Mouse (Mus musculus) urinary bladder, adult 2 months (tissue): ENCODE measurements around the gene Sez6l2. TPM values are rescaled to one million over a fixed set of nuclear protein-coding genes. Genes with fewer than 3 reads are reported as not detected.
"Not testable (repeated sequence)": the region's sequence is repeated elsewhere in the genome, so short reads cannot be mapped to it uniquely, and the experiment has no call there.

Experiments used
- DNase-seq: peaks from one replicate; pipeline ENCODE4 v3.0.0; 2022; ENCODE audit warnings: low spot score
- polyA plus RNA-seq: library from polyadenylated mRNA; depleted of rRNA; stranded (reverse); fragments of >200 nt; gene quantifications from 2 replicates; pipeline ENCODE4 v1.2.3, GENCODE M21; 2012; rRNA removed

Sez6l2 gene
- polyA plus RNA-seq = 0.65 and 0.72 TPM in 2 replicates

DNA sequence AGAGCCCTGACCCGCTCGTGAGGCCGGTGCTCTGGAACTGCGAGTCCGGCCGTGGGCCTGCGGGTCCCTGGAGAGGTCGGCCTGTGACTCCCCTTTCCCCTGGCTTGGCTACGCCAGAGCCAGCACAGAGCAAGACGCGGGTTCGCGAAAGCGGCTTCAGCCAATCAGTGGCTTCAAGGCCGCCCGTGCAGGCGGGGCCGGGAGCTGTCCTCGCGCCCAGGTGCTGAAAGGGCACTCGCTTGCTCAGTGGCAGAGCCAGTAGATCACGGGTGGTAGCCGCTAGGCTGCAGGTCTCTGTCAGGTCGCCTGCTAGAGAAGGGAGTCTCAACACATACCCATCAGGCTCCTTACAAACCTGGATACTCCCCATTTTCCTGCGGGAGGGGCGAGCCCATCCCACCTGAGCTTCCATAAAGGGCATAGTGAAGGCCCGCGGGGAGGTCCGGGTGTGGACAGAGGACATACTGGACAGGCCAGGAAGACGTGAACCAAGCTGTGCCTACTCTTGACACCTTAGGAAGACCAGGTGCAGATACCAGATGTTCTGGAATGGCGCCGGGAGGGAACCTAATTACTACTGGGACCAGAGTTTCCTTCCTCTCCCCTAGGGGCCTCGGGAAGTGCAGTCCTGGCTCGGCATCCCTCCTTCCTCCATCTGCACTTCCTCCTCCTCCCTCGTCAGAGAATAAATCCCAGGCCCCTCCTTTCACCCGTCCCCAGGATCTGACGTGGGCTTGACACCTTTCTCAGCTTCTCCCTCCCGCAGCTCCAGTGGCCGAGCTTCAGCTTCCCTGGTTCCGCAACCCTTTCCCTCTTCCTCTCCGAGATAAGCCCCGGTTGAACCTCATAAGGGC, at the start of gene Sez6l2:
Gene Sez6l2 (plus strand): TSS at position 771 of the 854 bp plus-strand sequence.
- DNase-seq = peak; percentile 72

DNA sequence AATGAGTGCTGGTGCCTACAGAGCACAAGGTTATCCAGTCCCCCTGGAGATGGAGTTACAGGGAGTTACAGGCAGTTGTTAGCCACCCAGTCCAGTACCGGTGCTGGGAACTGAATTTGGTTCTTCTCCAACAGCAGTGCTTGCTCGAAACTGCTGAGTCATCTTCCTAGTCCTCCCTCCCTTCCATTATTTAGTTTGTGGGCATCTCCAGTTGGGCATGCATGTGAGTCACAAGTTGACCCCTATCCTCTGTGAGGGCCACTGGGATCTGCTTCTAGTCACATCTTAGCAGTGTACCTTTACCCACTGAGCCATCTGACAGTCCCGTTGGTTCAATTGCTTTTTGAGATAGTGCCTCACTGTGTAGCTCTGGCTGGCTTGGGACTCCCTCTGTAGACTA, 44.8 kb upstream of the Sez6l2 start:
- no peak for DNase-seq

DNA sequence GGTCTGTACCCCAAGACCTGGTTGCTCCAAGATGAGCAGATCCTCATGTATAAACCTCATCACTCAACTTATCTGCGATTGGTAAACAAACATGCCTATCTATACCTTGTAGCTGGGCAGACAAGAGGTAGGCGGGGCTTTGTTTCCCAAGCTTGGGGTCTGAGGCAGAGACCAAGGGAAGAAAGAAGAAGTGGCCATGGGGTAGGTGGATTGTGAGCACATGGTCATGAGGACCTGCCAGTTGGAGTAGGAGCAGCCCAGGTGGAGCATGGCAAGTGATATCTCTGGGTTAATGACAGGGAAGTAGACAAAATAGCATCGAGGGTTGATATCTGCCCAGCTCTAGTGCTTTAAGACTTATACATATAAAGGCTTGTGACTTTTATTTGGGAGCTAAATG, 35.5 kb upstream of the Sez6l2 start:
- no peak for DNase-seq

DNA sequence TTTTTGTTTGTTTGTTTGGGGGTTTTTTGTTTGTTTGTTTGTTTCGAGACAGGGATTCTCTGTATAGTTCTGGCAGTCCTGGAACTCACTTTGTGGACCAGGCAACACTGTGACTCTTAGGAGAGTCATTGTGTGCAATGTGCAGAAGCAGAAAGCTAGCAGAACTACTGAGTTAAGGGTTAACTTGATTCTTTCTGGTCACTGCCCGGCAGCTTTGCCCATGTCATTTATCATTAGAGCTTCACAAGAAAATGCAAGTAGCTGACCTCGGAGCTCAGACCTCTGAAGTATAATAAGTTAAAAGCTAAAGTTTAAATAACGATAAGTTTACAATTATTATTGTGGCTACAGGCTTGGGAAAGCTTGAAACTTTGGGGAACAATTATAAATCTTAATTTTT, 32.0 kb upstream of the Sez6l2 start:
- DNase-seq = not testable (repeated sequence)

DNA sequence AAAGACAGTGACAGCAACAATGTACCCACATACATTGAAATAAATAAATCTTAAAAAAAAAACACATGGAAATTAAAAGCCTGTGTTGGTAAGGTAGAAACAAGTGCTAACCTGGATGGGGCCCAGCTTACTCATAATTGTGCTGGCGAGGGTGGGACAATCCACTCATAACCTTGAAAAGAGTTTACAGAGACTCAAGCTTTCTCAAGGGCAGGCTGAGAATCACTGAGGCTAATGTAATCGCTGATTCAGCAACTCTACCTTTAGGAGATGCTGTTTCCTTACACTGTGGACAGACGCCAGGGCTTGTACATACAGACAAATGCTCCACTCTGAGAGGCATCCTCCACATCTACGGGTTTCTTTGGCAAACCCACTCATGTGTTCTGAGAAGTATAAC, 30.4 kb upstream of the Sez6l2 start:
- DNase-seq = no peak

DNA sequence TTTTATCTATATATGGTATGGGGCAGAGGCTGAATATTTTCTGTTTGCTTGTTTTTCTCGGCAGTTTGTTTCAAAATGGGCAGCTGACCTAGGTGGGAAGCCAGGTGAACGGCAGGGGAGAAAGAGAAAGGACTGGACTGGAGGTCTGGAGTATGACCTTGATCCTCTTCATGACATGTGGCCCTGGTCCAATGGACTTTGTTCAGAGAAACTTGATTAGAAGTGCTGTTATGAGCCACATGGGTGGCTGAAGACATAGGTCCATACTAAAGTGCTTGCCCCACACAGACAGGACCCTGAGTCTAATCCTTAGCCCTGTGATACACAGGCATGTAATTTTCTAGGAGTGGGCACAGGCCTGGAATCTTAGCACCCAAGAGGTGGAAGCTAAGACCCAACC, 28.8 kb upstream of the Sez6l2 start:
- no peak for DNase-seq

DNA sequence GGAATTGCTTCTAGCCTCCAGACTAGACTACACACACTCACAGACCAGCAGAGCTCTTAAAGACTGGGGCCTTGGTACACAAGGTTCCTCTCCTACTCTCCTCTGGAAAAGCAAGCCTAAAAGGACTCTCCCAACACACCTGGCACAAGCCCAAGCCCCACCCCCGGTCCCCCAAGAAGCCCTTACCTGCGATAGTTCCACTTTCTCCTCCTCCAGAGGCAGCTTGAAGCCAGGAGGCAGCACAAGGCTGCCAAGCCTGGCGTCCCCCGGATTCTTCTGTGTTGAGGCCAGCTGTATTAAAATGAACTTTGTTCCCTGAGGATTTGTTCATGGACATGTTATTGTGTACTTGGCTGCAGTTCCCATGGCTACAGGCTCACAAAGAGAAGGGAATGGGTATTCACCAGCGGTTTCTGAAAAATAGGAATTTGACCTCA, 27.7 kb upstream of the Sez6l2 start, which contains the start of gene Tmem219:
Gene Tmem219 (minus strand): TSS at position 294 of the 437 bp plus-strand sequence.
- no peak for DNase-seq

DNA sequence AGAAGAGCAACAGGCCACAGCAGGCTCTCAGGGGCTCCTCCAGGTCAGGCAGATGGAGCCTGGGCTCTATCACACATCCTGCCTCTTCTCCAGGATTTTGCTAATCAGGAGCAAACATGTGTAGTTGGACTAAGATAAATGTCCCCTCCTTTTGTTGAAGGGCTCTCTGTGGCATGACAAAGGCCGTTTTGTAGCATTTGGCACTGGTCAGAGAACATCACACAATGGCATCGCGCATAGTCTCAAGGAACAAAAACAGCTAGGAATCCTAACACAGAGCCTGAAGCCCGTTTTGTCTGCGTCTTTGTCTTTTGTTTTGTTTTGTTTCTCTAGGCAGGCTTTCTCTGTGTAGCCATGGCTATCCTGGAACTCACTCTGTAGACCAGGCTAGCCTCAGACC, 26.4 kb upstream of the Sez6l2 start:
- no peak for DNase-seq

DNA sequence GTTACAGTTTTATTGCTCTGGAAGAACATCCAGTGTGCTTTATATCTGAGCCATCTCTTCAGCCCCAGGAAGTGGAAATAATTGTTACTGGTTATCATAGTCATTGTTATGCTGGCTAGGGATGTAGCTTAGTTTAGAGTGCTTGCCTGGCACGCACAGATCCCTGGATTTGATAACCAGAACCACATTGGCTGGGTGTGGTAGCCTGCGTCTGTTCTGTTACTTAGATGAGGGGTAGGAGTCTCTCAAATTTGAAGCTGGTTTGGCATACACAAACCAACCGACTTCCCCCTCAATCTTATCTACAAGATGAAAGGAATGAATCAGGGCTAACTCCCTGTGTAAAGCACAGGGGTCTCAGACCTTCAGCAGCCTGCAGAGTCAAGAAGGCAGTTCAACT, 24.1 kb upstream of the Sez6l2 start:
- DNase-seq = no peak

DNA sequence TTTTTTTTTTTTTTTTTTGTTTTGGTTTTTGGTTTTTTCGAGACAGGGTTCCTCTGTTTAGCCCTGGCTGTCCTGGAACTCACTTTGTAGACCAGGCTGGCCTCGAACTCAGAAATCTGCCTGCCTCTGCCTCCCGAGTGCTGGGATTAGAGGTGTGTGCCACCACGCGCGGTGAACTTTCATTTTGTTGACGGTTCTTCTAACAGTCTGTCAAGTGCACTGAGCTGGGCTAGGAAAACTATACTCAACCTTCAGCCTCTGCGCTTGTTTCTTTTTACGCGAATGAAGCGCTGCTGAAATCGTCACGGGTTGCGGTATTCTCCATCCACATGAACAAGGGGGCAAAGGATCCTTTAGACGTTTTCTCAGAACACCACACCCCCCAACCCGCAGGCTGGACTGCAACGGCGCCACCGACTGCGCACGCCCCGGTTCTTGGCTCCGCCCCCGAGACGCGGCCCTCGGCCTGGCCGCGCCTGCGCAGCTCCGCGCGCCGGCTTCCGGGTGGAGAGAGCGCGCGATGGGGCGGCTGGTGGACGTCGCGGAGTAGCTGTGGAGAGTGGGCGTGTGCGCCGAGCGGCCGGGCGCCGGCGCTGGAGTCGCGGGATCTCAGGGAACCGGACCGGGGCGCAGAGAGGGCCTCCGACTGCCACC, 21.9 kb upstream of the Sez6l2 start, which contains the start of gene Kctd13:
Gene Kctd13 (plus strand): TSS at position 496 of the 654 bp plus-strand sequence.
- peak; percentile 85 for DNase-seq

DNA sequence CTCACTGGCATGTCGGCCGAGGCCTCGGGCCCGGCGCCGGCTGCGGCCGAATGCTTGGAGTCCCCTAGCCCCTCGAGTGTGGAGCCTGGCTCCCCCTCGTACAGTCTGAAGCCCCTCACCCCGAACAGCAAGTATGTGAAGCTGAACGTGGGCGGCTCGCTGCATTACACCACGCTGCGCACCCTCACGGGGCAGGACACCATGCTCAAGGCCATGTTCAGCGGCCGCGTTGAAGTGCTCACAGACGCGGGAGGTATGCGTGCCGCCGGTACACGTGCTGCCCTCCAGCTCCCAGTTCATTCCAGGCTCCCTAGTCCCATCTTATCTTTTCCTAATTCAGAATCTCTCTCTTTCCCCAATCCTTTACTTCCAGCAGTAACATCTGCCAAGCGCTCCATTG, 21.3 kb upstream of the Sez6l2 start:
- DNase-seq = no peak

DNA sequence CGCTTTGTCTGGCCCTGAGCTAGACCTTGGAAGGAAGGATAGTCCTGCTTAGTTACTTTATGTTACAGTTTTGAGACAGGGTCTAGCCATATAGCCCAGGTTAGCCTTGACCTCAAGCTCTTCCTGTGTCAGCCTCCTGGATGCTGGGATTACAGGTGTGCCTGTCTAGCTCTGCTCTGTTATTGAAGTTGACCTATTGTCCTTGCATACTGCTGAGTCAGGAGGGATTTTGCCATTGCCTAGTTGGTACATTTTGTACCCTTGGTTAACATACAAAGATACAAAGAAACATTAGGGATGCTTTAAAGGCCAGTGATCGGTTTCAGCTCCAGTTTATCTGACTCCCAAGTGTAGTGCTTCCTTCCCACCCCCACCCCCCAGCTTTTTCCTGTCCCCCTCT, 17.7 kb upstream of the Sez6l2 start:
- no peak for DNase-seq

DNA sequence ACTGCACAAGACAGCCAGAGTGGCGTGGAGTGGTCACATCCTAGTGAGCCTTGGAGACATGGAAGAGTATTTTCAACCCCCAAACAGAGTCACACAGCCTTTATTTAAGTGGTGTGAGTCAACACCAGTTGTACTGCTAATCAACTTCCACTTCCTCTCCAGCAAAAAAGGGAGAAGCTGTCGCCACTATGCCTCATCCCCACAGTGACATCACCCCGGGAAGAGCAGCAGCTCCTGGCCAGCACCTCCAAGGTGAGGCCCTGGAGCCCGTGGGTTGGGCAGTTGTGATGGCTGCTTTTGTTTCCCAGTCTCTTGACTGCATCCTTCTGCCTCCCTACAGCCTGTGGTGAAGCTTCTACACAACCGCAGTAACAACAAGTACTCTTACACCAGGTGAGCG, 9.2 kb upstream of the Sez6l2 start:
- DNase-seq = no peak

DNA sequence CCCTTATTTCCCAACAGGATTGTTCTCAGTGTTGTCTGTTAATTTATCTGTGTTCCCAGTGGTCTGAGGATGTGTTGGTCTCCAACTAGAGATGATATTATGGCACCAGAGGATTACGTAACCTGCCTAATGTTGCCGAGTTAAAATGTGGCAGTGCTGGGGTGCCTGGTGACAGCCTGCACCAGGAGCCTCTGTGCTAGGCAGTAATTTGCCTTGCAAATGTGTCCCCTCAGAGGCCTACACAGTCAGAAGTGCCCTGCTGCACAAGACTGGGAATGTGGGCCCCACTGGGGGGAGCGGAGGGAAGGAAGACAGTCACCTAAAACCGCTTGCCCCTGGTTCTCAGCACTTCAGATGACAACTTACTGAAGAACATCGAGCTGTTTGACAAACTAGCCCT, 8.6 kb upstream of the Sez6l2 start:
- no peak for DNase-seq

DNA sequence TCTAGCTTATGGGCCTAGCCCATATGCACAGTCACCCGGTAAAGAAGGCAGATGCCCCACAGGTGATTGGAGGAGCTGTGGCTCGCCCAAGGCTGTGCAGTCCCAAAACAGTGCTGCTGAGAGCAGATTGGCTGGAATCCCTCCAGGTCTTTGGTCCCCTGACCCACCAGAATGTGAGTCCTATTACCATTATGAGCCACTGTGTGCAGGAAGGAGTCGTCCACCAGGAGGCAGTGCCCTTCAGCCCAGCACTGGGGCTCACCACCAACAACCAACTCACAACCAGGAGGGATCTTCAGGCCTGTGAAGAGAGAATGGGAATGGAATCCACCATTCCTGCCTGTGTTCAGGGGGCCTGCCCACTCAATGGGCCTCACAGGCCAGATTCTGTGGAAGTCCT, 3.8 kb upstream of the Sez6l2 start:
- no peak for DNase-seq

DNA sequence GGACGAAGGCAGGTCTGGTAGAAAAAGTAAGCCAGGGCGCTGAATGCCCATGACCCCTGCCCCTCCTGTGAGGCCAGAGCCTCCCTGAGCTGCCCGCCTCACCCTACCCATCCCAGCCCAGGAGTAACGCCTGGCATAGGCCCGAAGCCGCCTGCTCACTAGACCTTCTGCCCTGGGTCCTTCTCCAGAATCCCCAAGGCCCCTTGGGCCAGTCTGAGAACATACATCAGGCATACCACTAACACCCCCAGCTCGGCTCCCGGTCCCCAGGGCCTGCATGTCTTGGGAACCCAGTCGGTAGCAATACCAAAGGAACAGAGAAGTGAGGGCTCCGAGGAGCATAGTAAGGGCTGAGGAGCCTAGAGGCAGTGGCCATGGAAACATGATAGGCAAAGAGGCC, 1.7 kb upstream of the Sez6l2 start:
- DNase-seq = no peak

DNA sequence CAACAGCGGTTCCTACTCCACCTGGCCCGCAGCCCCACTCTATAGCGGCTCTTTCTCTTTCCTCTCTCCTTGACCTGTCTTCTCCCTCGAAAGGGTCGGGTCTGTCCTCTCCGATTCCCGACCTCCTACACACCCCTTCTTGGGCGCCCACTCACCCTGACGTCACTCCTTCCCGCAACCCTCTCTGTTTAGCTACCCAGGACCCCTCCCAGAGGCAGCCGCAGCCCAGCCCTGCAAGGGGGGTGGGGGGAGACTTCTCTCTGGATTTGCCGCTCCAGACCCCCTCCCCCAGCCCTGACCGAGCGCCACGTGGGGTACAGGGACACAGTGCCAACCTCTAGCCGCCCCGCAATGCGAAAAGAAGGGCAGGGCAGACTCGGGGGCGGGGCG, 965 bp upstream of the Sez6l2 start, which contains the start of gene Asphd1:
Gene Asphd1 (minus strand): TSS at position 180 of the 390 bp plus-strand sequence.
- no peak for DNase-seq

DNA sequence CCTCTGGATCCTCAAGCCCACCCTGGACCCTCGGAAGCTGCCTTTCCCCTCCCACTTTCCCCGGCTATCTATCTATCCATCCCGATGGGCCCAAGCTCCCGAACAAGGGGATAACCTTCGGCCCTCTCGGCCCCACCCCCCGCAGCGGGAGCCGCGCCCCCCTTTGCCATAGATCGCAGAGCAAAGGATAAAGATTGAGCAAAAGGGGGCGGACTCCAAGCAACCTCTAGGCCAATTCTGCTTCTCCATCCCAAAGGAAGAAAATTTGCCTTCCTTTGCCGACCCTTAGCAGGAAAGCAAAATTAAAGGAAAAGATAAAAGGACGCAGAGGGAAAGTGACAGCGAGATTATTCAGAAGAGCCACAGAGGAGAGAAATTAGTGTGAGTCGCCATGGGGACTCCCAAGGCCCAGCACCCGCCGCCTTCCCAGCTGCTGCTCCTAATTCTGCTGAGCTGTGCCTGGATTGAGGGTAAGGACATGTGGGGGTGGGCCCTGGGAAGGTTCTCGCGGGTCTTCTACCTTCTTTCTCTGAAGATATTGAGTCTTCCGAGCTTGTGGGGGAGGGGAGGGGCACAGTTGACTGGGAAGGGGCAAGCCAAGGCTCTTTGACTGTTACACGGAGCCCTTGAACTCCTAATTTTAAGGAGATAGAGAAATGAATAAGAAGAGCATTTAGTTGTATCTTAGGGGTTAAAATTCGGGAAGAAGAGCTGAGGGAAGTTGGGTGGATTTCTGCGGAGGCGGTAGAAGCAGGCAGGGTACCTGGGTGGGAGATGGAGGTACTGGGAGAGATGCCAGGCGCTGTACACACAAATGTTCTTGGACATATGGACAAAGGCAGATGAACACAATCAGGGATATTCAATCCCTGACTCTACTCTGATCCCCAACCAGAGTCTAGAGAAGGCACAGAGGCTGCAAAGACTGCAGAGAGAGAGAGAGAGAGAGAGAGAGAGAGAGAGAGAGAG, 568 bp downstream of the Sez6l2 start:
- DNase-seq = no peak

DNA sequence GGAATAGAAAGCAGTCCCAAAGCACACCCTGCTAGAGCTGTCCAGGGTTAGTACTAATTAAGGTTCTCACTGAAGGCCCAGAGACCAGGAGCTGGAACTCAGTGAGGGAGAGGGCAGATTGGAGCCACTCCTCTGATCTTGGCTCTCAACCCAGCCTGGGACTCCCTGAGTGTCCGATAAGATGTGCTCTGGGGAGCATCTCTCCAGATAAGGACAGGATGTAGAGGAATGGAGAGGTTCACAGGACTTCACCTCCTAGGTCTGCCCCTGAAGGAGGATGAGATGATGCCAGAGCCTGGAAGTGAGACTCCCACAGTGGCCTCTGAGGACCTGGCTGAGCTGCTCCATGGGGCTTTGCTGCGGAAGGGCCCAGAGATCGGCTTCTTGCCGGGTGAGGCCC, 1.4 kb downstream of the Sez6l2 start:
- no peak for DNase-seq

DNA sequence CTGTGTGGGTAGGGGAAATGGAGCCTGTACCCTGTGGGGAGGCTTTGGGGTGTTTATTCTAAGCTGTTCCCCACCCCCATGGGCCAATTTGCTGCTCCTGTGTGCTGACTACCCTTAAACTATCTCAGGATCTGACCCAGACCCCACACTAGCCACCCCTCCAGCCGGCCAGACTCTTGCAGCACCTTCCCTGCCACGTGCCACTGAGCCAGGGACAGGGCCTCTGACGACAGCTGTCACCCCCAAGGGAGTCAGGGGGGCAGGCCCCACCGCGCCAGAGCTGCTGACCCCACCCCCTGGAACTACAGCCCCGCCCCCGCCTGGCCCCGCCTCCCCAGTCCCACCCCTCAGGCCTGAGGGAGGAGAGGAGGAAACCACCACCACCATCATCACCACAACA, 2.3 kb downstream of the Sez6l2 start:
- DNase-seq = no peak

DNA sequence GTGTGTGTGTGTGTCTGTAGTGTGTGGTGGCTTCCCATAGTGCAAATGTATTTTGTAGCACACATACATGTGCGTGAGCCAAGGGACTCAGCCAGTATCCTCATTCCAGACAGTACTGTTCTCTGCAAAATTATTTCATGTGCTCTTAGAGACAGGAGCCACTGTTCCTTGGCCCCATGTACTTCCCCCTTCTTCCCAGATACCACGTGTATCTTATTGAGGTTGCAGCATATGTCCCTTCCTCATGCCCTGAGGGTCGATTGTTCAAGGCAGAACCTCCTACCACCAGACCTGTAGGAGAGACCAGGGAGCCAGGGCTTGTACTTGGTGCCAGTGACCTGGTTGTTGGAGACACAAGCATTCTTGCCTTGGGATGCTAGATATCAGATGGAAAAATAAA, 4.8 kb downstream of the Sez6l2 start:
- no peak for DNase-seq

DNA sequence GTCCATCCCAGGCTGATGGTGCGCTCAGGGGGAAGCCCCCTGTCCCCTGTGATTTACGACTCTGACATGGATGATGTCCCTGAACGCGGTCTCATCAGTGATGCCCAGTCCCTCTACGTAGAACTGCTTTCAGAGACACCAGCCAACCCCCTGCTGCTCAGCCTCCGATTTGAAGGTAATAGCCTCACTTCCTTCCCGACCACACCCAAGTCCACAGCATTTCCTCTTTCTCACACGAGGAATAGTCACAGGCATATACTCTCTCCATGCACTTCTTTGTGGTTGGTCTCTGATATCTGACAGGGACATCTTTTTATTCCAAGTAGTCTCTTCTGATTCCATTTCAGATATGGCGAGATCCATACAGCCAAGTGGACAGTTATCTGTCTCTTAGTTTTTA, 9.4 kb downstream of the Sez6l2 start:
- no peak for DNase-seq
